Mouse (Mus musculus) brain, embryonic 18.5 days (tissue): ENCODE results near the gene Ephb4.

Source experiments
- DNase-seq: peaks from one replicate; pipeline ENCODE4 v3.0.0-alpha.2; 2012; ENCODE audit warnings: low read depth, low spot score

The Ephb4 gene

DNA sequence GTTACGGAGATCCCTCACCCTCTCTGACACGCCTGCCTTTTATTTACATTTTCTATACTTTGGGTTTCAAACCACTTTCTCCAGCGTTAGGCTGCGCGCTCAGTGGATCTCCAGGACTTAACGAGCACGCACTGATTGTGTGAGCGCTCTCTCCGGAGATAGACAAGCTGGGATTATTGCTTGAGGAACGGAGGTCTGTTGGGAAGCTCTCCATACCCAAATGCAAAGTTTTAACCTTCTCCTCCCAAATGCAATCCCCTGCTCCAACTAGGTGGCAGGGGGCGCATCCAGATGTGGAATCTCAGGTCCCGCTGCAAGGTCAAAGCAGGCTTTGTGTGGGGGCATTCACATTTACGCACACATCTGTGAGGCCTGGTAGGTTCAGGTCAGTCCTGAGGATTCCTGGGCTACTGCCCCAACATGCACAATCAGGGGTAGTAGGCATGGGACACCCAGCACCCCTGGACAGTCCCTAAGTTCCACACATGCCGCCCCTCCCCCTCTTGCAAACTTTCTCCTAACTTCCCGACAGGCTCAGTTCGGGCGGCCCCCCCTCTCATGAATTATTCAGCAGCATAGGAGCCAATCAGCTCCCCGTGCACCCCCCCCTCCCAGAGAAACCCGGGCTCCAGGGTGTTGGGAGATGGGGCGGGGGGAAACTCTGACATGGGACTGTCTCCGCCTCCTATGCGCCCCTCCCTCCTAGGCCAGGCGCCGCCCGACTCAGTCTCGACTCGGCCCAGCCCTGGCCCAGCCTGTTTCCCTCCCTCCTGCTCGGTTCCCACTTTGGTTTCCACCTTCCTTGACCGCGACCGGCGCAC is at the start of gene Ephb4:
Ephb4 (plus strand) TSS at position 726 of the 821 bp plus-strand sequence.
- no peak for DNase-seq

DNA sequence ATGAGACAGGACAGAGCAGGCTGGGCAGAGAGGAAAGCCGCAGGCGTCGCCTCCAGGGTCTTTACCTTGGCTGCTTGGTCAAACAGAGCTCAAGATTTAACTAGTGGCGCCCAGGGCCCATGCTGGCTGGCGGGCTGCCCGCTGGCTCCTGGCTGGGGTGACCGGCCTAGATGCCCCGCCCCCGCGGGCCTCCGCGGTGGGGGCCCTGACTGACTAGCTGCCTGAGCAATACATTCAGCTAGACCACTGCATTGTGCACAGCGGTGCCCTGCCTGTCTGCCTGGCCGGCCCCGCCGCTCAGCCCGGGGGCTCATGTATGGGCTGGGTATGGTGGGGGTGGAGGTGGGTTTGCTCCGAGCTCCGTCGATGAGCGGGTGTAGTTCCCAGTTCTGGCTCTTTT is 48.7 kb upstream of the Ephb4 start:
- no peak for DNase-seq

DNA sequence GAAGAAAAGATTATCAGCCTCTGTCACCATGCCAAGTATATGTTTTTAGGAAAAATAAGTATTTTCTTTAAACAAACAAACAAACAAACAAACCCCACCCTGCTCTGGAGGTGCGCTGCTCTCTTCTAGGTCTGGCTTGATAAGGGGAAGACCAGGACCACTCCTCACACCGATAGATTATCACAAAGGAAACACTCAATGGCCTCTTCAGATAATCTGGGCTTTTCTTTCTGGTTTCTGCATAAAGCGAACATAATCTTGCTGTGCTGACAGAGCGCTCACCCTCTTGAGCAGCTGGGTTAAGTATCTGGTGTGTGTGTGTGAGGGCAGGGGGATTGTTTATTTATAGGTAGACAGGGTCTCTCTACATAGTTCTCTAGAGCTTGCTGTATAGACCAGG is 46.3 kb upstream of the Ephb4 start:
- no peak for DNase-seq

DNA sequence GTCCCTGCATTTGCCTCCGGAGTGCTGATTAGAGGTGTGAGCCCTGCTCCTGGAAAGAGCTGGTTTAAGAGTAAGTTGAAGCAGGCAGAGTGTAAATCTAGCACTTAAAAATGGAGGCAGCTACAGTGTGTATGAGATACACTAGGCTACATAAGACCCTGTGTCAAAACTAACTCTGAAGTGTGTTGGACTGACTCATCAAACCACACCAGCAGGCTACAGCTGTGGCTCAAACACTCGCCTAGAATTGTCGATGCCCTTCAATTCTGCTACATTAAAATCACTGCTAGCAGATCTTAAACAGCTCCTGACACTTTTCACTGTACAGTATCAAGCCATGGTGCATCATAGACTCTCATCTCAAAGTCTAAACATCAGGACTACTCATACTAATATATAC is 45.7 kb upstream of the Ephb4 start:
- no peak for DNase-seq

DNA sequence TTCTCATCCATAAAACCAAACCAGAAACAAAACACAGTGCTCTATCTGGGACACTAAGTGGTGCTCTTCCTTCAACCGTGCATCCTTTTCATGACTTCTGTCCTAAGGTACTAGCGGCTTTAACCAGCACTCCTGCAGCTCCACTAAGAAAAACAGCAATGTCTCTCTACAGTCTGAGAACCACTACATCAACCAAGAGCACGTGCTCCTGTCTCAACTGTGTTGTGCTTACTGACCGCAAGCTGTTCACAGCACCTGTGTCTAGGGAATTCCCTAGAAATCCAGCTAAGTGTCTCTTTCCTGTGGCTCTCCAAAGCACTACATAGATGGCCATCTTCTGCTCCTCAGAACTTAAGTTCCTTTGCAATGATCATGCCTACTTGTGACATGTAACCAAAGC is 45.1 kb upstream of the Ephb4 start:
- no peak for DNase-seq

DNA sequence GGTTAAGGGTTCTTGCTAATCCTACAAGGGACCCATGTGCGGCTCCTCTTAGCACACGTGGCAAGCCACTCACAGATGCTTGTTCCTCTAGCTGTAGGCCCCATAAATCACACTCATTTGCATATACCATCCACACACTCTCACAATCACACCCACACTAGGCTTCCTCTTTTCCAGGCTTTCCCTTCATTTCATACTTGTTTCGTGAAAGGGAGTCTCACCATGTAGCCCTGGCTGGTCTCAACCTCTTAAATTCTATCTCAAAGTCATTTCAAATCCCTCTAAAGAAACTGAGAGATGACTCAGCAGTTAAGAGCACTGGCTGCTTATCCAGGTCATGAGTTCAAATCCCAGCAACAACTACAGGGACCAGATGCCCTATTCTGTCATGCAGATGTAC is 44.1 kb upstream of the Ephb4 start:
- no peak for DNase-seq

DNA sequence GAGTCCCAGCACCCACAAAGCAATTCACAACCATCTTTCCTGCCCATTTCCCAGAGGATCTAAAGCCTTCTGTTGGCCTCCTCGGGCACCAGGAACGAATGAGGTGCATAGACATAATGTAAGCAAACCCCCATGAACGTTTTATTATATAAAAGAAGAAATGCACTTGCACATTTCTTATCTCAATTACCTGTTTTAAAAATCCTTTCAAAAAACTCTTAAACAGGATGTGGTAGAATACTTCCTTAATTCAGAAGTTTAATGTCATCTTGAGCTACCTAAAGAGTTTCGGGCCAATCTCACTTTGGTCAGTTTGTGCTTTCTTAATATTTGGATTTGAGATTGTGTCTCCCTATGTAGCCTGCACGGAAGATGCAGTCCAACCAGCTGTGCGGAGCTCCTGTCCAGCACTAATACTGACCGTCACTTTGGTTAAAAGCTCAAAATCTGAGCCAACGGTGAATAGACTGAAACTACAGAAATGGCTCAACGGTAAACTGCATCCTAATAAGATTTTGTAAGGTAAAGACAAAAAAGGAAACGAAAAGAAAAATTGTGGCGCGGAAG is 43.4 kb upstream of the Ephb4 start:
- DNase-seq, result no peak

DNA sequence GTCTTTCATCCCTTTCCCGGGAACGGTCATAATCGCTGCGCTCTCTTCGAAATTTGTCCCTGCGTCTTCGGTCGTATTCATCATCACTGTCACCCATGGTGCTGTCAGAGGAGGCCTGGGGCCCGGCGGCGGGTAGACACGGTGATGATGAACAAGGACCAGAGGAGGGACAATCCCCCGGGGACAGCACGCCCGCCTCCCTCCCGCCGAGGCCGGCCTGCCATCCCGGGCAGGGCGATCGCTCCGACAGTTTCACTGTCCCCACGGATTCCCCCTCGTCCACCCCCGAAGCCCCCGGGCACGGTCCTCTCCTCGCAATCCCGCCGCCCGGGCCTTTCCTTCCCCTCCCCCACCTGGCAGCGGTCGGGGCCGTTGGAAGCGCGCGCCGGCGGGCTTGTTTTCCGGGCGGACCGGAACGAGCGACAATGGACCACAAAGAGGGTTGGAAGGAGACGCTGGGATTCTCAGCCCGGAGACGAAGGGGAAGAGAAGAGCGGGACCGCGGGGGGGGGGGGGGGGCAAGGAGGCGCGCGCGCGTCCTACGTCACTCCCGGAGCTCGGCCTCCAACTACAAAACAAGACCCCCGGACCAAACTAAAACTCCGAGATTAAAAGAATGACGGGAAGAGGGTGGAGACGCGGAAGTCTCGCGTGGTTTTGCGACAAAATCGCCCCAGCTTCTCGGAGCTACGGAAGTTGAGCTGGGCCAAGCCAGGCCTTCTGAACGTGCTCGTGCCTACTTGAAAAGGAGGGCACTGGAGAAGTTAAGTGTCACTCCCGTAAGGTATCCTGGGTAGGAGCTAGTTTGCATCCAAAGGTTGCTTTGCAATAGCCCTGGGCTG is 42.6 kb upstream of the Ephb4 start, which contains the start of gene Srrt:
Srrt (minus strand) TSS at position 604 of the 842 bp plus-strand sequence.
- DNase-seq, result peak; percentile 96

DNA sequence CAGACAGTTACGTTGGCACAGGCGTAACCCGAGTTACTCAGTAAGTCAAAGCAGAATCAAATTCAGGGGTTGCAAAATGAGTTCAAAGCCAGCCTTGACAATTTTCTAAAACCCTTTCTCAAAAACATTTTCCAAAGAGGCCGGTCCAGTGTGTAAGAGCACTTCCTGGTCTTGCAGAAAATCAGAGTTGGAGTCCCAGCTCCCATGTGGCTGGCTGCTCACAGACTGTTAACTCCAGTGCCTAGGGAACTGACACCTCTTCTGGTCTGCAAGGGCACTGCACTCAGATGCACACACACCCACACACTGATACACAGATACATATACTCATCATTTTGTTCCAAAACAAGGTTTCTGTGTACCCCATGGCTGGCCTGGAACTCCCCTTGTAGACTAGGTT is 41.6 kb upstream of the Ephb4 start:
- no peak for DNase-seq

DNA sequence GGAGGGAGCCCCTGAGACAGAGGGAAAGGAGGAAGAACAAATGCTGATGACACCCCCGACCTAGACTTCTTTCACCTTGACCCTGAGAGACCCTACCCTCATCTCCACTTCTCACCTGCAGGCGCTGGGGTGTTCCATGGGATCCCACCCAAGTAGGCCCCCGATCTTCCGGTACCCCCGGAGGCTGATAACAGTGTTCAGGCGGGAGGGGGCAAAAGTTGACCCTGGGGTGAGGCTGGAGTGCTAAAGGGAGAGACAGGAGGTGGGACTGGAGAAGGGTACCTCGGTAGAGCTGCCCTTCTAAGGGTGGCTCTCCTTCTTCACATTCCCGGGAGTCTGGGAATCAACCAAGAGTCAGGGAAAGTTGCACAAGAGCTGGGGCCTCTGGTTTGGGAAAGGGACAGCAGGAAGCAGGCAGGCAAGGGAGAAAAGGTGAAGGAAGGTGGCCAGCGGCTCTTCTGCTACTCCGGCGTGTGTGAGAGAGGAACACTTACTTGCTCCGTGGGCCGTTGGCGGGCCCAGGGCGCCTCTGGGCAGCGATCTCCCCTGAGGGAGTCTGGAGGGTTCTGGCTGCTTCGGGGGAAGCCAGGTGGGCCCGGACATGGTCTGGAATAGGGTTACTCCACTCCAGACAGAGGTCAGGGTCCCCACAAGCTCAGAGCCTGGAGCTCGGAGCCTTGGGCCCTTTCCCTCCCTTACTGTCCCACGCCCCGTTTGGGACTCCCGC is 36.3 kb upstream of the Ephb4 start:
- no peak for DNase-seq

DNA sequence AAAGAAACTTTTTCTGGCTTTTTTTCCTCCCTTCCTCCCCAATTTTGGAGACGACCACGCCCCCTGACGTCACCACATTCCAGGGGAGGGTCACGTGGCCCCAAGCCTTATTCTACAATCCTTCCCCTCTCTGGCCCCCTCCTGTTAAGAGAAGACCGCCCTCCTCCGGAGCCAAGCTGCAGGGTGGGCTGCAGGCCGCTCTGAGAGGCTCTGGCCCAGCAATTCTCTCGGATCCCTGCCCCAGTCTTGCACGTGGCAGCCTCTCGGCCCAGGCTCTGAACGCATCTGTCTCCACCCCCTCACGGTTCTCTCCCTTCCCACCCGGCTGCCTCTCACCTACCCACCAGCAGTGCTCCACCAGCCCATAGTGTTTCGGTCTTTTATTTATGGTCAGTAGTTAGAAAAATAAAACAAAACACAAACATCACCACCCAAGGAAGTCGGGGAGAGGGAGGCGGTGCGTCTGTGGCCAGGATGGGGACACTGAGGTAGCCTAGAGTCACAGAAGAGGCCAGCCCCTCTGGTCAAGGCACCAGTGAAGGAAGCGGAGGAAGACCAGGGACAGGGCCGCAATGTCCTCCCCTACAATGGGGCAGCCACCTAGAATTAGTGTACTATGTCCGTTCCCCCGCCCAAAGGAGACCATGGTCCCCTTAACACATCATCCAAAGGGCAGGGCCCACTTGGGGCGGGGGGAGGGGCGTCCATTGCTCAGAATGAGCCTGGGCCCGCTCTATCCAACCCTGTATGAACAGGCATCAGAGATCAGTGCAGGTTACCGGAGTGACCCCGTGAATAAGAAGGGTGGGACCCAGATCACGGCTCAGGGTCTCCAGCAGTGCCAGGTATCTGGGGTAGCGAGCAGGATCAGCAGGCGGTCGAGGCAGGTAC is 35.5 kb upstream of the Ephb4 start, which contains the start of gene Trip6:
Trip6 (minus strand) TSS at position 212 of the 891 bp plus-strand sequence.
- DNase-seq, result no peak

DNA sequence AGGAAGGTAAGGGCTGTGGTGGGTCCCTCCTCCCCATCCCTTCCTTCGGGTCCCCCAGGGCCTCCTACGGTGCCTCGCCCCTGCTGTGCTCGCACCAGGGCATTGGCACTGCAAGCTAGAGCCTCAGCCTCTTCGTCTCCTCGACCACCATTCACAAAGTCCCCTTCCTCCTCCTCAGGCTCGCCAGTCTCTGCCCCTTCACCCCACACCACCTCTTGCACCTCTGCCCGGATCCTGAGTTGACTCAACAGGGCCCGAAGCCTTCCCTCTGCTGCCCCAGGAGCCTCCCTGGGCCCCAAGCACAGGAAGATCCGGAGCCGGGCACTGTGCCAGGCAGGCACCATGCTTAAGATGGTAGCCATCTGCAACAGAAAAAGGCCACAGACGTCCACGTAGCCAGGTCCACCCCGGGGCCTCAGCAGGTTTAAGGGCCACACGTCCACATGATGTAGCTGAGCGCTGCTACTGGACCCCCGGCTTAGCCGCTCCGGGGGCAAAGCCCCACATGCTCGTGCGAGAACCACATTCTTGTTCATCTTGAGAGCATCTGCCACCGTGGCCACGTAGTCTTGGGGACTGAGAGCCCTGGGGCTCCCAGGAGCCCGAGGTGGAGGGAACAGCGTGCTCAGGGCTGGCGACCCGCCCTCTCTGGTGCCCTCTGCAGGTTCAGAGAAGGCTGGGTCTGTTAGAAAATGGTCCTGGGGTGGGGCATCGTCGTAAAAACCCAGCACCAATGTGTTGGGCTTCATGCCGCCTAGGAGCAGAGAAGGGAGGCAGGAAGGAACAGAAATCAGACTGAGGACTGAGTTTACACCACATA is 34.6 kb upstream of the Ephb4 start:
- DNase-seq, result no peak

DNA sequence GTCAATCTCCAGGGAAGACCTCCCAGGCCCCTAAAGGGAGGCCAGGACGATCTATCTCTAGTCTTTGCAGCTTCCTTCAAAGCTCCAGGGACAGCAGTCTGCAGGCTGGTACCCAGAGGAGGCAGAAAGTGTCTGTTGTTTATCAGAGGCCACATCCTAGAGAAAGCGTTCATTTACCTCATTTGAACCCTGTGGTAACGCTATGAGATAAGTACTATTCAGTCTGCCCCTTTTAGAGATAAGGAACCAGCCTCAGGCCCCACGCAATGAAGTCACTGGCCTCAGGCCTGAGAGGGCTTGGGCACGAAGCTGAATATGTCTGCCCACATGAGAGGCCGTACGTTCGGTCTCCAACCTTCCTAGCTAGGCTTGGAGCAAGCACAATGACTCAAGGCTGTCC is 32.5 kb upstream of the Ephb4 start:
- no peak for DNase-seq

DNA sequence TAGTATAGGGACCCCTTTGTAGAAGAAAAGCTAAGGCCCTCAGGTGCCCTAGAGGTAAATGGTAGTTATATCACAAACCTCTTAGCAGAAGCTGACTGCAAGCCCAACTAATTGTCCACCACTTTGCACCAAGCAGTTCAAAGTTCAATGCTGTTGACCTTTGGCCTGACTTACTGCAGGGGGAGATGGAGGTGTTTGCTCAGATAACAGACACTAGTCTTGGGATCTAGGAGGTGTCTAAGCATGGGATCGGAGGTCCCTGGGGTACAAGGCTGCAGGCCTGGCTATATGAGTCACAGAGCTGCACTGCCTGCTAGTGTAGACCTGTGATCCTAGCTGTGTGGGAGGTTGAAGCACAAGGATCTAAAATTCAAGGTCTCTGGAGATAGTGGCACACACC is 31.3 kb upstream of the Ephb4 start:
- no peak for DNase-seq

DNA sequence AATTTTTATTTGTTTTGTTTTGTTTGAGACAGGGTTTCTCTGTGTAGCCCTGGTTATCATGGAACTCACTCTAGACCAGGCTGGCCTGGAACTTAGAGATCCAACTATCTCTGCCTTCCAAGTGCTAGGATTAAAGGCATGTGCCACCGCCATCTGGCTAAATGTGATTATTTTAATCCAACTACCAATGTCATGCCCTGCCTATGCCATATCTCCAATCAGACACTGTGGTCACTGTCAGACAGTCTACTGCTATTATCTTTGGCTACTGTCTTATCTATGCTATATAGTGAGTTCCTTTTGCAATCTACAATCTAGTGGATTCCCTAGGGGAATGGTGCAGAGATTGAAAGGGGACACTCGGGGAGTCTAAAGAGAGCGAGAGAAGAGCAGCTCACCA is 28.9 kb upstream of the Ephb4 start:
- DNase-seq, result no peak

DNA sequence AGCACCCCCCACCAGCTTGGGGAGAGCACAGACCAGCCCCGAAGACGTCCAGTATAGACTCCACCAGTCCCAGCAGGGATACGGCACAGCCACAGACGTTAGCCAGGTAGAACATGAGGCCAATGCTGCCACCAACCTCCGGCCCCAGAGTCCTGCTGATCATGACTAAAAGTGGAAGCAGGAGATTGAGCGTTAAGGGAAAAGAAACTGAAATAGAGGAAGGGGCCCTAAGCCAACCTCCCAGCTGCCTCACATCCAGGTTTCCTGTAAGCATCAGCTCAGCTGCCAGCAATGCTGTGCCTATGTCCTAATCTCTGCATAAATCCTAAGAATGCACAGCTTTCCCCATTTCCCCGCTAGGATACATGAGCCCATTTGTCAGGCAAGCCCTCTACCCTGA is 19.0 kb upstream of the Ephb4 start:
- DNase-seq, result no peak

DNA sequence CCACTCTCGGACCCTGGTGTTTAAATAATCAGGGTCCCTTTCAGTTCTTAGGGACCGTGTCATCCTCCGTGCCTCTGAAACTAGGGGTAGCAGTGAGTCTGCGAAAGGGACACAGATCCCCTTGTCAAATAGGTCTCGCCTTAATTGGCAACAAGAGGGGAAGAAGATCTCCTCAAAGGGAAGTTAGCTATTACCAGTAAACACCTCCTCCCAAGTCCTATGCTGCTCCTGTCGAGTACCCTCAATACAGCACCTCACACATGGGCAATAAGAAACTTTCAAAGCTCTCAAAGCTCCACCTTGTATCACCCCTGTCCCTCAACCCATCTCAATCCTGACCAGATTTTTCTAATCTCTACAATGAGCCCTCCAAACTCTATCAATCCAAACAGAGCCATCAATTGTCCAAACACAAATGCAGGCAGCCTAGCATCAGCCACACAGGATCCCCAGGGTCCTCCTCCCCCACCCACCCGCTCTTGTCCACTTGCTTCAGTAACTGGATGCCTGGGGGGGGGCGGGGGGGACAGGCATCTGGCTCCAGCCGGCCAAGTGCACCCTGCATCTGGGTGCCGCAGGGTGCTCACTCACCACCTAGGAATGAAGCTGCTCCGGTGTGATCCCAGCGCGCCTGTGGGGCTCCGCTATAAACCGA is 16.9 kb upstream of the Ephb4 start:
- no peak for DNase-seq

DNA sequence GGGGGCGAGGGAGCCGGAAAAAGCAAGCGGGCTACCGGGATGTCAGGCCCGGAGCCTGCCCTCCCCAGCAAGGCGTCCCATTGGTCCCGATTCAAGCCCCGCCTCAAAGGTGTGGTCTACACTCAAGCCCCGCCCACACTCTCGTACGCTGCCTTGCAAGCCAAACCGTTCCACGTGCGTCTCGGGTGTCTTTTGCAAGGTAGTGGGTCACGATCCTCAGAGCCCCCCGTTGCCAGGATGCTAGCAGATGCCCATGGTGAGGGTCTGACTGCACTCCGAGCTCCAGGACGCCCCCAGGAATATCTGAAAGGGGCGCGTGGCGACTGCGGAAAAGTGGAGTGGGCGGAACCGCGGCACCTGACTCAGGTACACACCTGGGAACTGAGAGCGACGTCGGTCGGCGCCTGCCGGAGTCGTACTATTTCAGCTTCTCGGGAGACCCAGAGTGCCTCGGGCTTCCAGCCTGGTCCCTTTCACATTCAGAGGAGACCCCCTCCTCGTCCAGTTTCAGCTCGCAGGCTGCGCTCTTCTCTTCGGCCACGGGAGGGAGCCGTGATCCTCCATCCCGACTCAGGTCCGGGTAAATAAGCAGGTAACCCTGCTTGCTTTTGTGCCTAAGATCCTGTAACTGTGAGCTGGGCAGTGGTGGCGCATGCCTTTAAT is 16.3 kb upstream of the Ephb4 start, which contains the start of gene Slc12a9:
Slc12a9 (minus strand) TSS at position 86 of the 663 bp plus-strand sequence.
- DNase-seq, result peak; percentile 82

DNA sequence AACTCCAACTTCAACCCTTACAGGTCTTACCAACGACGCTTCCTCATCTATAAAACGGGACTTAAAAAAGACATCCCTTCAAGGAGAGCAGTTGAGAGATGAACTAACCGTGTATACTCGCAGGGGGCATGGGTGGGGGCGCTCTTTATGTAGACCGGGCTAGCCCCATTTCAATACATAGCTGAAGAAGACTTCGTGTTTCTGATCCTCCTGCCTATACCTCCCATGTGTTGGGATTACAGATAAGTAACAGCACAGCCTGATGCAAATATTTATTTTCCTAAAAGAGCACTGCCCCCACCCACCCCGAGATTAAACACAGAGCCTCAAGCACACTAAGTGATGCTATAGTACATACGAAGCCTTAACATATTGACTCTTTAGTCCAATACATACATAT is 15.6 kb upstream of the Ephb4 start:
- no peak for DNase-seq
